Mouse (Mus musculus): ENCODE results near the gene Cd207. TPM values are rescaled to one million over a fixed set of nuclear protein-coding genes. Genes with fewer than 3 reads are reported as not detected.
"Not testable (repeated sequence)": the region's sequence is repeated elsewhere in the genome, so short reads cannot be mapped to it uniquely, and the experiment has no call there.

The Cd207 gene
- total RNA-seq, 2 experiments from 2014 or later, result 0.39 to 0.45 TPM

DNA sequence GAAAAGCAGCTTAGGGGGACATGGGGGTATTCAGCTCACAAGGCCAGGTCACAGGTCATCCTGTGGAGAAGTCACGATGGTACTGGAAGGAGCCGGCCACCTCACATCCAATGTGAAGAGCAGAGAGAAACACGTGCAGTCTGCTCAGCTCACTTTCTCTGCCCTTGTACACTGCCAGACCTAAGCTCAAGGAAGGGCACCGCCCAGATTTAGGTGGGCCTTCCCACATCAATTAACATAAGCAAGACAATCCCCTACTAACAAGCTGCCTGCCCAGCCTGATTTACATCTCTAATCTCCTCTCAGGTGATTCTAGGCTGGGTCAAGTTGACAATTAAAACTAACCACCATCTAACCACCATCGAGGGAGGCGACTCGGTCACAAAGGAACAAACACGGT, 20.3 kb upstream of the Cd207 start:
- no peak for DNase-seq

DNA sequence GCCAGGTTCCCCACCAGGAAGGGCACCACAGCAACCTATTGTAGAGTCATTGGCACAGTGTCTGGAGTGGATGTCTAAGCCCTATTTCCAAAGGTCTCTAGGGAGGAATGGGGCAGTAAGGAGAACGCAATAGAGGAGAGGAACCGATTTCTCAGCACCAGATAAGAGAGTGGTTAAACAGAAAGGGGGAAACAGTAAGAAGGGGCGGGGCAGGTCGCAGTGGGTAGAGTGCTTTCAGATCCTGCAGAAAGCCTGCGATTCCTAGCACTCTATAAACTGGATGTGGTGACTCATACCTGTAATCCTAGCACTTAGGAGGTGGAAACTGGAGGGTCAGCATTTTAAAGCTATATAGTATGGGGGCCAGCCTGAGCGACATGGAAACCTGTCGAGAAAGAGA, 19.0 kb upstream of the Cd207 start:
- DNase-seq, result no peak

DNA sequence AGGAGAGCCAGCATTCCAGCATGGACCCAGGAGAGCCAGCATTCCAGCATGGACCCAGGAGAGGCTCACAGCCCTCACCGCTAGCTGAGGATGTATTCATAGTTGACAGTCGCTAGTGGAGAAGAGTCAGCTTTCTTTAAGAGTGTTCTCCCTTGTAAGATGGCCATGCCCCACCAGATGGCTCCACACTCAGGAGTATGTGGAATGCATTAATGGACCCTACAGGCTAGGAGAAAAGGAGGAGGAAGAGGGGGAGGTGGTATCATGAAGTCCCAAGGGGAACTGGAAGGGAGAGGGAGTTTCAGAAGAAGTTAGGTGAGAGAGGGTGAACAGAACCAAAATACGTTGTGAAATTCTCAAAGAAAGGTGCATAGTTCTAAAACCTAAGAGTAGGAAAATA, 18.1 kb upstream of the Cd207 start:
- DNase-seq, result no peak

DNA sequence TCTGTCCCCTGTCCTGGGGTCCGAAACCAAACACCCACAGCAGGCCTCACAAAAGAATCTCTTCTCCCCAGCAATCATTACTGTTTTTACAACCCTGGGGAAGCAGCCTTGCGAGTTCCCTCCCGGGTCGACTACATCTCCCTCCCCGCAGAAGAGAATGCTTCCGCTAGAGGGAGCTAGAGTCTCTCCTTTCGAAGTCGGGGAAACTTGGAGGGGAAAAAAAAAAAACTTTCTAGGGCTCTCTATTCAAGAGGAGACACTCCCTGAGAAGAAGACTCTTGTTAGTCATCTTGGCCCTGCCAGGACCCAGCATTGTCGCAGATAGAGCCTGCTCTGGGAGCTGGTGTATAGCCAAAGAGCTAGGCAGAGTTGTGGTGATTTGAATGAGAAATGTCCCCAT, 16.2 kb upstream of the Cd207 start:
- DNase-seq, result peak; percentile 66

DNA sequence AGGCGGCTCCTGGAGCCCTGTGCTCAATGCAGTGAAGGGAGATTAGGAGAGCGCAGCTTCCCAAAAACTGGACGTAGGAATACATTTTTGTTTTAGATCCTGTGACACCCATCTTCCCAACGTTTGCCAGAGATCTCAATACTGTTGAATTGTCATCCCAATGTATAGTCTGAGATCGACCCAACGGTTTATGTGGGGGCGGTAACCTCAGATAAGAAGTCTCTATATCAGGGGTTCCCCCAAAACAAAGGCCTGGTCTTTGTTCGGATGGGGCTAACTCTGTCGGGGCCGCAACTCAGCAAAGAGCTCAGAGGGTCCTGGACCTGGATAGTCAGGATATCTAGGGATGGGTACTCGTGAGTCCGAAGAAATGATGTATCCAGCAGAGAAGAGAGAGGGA, 15.3 kb upstream of the Cd207 start:
- no peak for DNase-seq

DNA sequence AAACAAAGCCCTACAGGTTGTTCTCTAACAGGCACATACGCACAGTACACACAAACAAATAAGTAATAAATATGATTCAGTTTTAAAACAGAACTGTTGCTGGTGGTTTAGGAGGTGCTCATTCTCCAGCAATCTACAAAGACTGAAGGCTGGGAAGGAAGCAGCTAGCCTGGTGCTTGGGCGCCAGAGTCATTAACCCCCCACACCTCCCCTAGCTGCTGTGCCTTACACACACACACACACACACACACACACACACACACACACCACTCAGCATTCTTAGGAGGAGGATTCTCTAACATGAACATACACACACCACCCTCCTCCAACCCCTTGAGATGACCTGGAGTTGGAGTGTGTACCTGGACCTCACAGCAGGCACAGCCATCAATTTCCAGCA, 13.3 kb upstream of the Cd207 start:
- DNase-seq, result no peak

DNA sequence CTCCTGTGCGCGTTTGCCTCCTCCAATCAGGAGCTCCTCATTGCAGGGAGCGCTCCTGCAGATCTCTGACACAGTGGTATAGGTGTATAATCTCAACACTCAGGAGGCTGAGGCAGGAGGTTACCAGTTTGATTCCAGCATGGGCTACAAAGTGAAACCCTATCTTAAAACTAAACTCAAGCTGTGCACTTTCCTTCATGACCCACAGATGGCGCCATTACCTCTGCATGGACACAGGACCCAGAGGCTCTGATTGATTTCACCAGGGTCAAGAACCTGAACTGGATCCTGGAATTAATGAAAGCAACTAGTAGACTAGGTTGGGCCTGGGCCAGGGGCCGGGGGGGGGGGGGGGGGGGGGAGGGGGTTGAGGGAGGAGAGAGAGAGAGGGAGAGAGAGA, 12.6 kb upstream of the Cd207 start:
- peak; percentile 64 for DNase-seq

DNA sequence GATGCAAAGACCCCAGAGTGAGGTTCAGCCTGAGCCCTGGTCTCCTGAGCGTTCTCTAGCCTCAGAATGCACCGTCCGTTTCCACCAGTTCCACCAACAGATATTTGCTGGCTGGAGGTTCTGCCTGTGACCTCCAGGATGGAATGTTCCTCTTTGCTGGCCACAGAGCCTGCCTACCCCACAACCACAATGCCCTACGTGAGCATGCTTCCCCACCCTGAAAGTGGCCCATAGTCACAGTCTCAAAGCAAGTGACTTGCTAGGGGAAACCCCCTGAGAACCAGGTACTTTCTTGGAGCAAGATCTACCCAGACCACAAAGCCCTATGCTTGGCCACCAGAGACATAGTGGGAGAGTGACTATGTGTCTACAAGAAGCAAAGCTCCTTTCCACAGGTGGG, 11.7 kb upstream of the Cd207 start:
- no peak for DNase-seq

DNA sequence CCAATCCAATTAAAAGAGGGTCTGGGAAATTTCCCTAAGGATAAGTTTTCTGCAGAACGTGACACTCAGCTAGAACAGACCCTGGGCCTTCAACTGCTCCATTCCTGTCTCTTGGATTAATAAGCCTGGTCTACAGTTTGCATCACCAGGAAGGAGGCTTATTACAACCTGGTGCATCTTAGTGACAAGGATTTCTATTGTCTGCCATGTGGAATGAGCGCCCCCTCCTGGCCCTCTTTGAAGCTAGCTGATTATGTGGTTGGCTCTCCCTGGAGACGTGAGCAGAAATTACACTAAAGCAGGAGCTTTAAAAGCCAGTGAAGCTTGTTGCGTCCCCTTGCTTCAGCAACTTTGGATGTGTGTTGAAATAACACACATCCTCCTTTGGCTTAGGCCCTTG, 4.3 kb downstream of the Cd207 start:
- DNase-seq, result peak; percentile 85

DNA sequence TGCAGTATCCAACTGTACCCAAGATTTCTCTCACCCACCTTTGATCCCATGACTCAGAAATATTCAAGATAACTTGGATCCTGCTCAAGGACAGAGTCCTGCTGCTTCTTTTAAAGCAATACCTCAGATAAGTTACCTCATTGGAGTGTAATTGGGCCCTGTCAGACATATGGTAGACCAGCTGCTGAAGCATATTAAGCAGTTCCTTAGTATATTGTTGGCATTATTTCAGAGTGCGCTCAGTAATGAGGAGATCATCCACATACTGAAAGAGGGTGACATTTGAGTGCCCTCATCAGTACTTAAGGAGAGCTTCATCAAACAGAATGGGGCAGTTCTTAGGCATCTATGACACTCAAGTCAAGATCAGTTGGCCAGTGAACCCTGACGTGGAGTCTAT, 12.6 kb downstream of the Cd207 start:
- no peak for DNase-seq

DNA sequence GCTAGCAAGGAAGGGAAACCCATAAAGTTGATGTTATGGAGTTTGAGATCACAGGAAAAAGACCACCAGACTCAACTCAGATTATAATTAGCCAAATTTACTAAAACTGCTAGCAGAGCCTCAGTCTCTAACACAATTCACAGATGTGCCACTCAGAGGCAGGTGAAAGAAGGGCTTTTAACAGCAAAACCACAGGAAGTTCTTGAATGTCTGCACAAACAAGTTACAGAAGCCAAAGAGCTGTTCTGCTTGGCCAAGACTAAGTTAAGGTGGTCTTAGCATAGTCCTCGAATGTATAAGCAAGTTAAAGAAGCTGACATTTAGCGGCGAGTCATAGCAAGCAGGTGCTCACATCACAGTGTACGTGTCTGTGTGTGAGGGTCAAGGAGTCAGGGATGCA, 16.8 kb downstream of the Cd207 start:
- no peak for DNase-seq

DNA sequence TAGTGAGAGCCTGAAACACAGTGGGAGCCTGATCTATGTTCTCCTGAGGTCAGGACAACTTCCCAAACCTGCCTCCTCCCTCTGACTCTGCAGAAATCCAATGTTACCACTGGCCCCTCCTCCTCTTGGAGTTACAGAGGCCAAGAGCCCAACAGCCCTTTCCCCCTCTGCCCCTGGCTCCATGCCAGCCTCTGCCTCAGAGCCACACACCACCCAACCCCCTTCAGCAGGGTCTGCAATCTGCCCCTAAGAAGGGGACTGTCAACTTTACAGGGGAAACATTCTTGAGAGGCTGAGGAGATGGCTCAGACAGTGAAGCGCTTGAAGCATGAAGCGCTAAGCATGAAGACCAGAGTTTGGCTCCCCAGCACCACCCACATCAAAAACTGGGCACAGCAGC, 21.6 kb downstream of the Cd207 start, which contains the start of gene Clec4f:
TSS of gene Clec4f (minus strand) at position 101 of the 400 bp plus-strand sequence.
- DNase-seq, result no peak

DNA sequence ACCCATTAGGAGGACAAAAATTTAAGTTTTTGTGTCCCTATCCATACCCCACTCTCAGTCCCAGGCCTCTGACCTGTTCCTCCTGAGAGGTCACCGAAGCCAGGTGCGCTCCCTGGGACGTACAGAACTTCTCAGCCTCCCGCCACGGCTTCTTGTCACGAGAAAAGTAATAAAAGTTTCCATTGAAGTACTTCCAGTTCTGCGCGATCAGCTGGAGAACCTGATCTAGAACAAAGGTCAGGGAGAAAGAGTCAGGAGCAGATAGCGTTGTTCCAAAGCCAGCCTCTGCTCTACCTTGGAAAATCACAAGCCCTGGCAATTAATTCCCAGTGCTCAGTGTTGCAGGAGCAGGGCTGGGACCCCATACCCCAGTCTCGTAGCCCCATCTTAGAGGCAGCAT, 30.9 kb downstream of the Cd207 start:
- DNase-seq, result no peak

DNA sequence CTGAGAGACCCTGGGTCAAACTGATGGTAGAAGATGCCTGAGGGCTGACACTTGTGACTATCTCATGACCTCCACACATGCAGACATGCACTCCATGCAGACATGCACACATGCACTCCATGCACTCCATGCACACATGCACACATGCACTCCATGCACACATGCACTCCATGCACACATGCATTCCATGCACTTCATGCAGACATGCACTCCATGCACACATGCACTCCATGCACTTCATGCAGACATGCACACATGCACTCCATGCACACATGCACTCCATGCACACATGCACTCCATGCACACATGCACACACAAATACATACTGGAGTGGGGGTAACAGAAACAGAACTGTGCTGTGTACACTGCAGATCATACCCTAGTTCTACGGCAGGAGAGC, 42.3 kb downstream of the Cd207 start:
- no peak for DNase-seq

DNA sequence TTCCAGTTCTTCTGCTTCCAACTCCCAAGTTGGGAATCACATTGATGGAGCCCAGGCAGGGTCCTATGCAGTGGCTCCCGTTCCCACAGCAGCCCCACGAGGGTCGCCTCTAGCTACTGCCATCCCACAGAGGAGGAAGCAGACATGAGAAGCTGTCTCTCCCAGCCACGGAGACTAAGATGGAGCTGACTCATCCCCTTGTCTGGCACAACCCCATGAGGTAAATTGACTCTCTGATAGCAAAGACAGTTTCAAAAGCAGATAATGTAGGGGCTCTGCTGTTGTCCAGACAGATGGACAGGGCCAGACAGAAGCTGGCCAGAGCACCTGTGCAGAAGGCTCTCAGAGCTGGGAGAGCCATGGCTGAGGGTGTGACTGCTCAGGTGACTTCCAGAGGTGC, 43.0 kb downstream of the Cd207 start:
- DNase-seq, result not testable (repeated sequence)

DNA sequence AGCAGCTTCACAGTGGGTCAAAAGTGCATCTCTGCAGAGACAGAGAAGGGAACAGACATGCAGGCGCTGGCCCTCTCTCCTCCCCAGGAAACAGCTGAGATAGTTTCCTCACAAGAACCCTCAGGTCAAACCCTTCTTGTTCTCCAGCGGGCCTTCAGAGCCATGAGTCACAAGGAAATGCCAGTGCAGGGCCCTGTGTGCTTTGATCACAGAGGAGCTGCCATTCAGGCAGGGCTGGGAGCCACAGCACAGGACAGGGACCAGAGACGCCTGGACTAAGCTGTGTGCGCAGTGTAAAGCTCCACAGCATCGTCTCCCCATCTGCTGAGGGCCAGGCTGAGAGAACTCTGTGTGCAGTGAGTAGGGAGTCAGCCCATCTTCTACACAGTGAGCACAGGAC, 43.6 kb downstream of the Cd207 start:
- DNase-seq, result peak; percentile 7

DNA sequence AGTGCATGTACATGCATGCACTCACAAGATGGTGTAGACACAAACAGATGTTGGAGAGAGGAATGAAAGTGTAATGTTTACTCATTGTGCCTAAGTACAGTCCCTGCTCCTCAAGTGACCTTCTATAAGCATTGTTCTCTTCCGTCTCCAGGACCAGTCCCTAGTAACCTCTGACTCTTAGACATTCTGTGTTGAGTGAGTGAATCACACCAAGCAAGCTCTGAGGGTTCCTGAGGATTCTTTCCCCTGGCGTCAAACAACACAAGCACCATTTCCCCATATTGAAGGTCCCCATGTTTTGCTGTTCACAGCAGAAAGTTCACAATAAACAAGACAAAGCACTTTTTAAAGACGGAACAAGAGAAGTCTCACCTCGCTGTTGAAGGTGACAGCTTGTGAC, 45.8 kb downstream of the Cd207 start:
- no peak for DNase-seq

DNA sequence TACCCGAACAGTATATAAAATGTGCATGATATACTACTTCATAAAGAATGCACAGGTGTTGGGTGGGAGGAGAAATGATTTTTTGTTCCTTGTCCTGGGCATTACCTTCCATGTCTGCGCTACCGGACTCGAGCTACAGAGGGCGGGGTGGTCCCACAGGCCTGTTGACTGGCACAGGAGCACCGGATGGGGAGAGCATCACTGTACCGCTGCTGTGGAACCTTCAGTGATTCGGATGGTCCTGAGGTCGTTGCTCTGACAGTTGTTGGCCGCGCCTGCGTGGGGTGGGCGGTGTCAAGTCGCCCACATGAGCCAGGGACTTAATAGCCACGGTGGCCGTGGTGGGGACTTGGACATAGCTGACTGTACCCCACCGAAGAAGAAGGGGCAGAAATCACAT, 50.9 kb downstream of the Cd207 start:
- DNase-seq, result no peak

Other genes with a start within 250 kb of the Cd207 start
- 10 to 100 TPM; 57.4 to 64.4 TPM for gene Tet3, start 218.8 kb downstream of the Cd207 start, total RNA-seq (2021)
- 10 to 100 TPM; 38.0 to 50.0 TPM for gene Dguok, start 170.9 kb downstream of the Cd207 start, total RNA-seq (2021)
- gene Actg2, start 141.6 kb downstream of the Cd207 start, total RNA-seq (2021), result 1 to 10 TPM; 3.2 to 5.6 TPM
- 10 to 100 TPM; 18.3 to 23.4 TPM for gene Stambp, start 105.1 kb downstream of the Cd207 start, total RNA-seq (2021)
- 10 to 100 TPM in 1 of 2 experiments, 1 to 10 TPM in 1; 6.5 to 17.5 TPM for gene Clec4f, start 21.7 kb downstream of the Cd207 start, total RNA-seq (2021)
- not detected for gene Vax2, start 33.4 kb upstream of the Cd207 start, total RNA-seq (2021)
- not detected for gene Atp6v1b1, start 65.1 kb upstream of the Cd207 start, total RNA-seq (2021)
- under 1 TPM in 1 of 2 experiments, not detected in 1; 0.15 TPM for gene Ankrd53, start 84.8 kb upstream of the Cd207 start, total RNA-seq (2021)
- gene Tex261, start 98.0 kb upstream of the Cd207 start, total RNA-seq (2021), result 10 to 100 TPM; 89.1 to 93.1 TPM
- gene Nagk, start 117.1 kb upstream of the Cd207 start, total RNA-seq (2021), result 10 to 100 TPM; 38.8 to 42.8 TPM
- gene Paip2b, start 153.9 kb upstream of the Cd207 start, total RNA-seq (2021), result 10 to 100 TPM; 24.8 to 25.4 TPM
- gene Zfp638, start 189.3 kb upstream of the Cd207 start, total RNA-seq (2021), result 10 to 100 TPM; 69.6 to 82.5 TPM